Mouse (Mus musculus) neural tube, embryonic 14.5 days (tissue): ENCODE measurements around the gene Arpc1b. TPM values are rescaled to one million over a fixed set of nuclear protein-coding genes. Genes with fewer than 3 reads are reported as not detected.

ENCODE experiments used
- ATAC-seq: fragments of 200-750 bp; cut with Nextera tagmentation; 2 replicates; pipeline ENCODE4 v1.8.0; 2017; ENCODE audit warnings: low read depth, mild to moderate bottlenecking, moderate TSS enrichment, moderate library complexity
- H3K27ac ChIP-seq: fragments of 300-500 bp; sonication (generic); 2 replicates; pipeline ENCODE4 v1.5.1; 2014; ENCODE audit warnings: low read depth, mild to moderate bottlenecking, control low read depth, low read length, moderate library complexity, mixed read lengths
- H3K27me3 ChIP-seq: fragments of 300-500 bp; sonication (generic); 2 replicates; pipeline ENCODE4 v1.6.1; 2014; ENCODE audit warnings: low read length; ENCODE audit not compliant: control insufficient read depth, insufficient read depth
- H3K36me3 ChIP-seq: fragments of 300-500 bp; sonication (generic); 2 replicates; pipeline ENCODE4 v1.6.1; 2014; ENCODE audit warnings: low read length, mixed read lengths; ENCODE audit not compliant: control insufficient read depth, insufficient read depth
- H3K4me1 ChIP-seq: fragments of 300-500 bp; sonication (generic); 2 replicates; pipeline ENCODE4 v1.6.1; 2014; ENCODE audit warnings: low read length; ENCODE audit not compliant: control insufficient read depth, insufficient read depth
- H3K4me2 ChIP-seq: fragments of 300-500 bp; sonication (generic); 2 replicates; pipeline ENCODE4 v1.6.1; 2014; ENCODE audit warnings: mild to moderate bottlenecking, low read depth, low read length, control low read depth
- H3K4me3 ChIP-seq: fragments of 300-500 bp; sonication (generic); 2 replicates; pipeline ENCODE4 v1.5.1; 2014; ENCODE audit warnings: low read depth, low read length, control low read depth, mixed read lengths
- H3K9ac ChIP-seq: fragments of 300-500 bp; sonication (generic); replicated peaks from 2 replicates; pipeline ENCODE4 v1.6.1; 2014; ENCODE audit warnings: low read depth, mild to moderate bottlenecking, control low read depth, low read length, mixed read lengths
- H3K9me3 ChIP-seq: fragments of 300-500 bp; sonication (generic); 2 replicates; pipeline ENCODE4 v1.6.1; 2016; ENCODE audit warnings: low read length; ENCODE audit not compliant: control insufficient read depth
- WGBS: fragments of 180-500 bp; shearing (Covaris S2); extraction: QIAGEN DNeasy Blood & Tissue Kit; methylation state at CpG from one replicate; pipeline ENCODE4 v1.1.7; 2014; 5-methylcytosine and 5-hydroxymethylcytosine counted together
- polyA plus RNA-seq: library from polyadenylated mRNA; unstranded; fragments of >200 nt; fragmentation: Nextera tagmentation; extraction: Ambion mirVana; gene quantifications from 2 replicates; pipeline ENCODE4 v1.2.1, GENCODE M21; 2014

Arpc1b gene
- polyA plus RNA-seq, 1 experiment from 2014 or later = 14.1 TPM

GRCm38 (mm10) chr5:145165184-145165583 is 51.2 kb downstream of the Arpc1b start:
- H3K36me3 ChIP-seq = peaks cover 38% of the 10 kb centered on the region; the same call in 1 of the 2 replicates
- H3K9me3 ChIP-seq = no peaks in the 10 kb centered on the region
- no peak overlapping the region for H3K9ac ChIP-seq
- WGBS = 92% methylated on average over 15 of the region's 15 CpGs
- peaks cover 22% of the 10 kb centered on the region for H3K4me1 ChIP-seq
- no peak for ATAC-seq
- H3K4me3 ChIP-seq = no peak overlapping the region
- no peaks in the 10 kb centered on the region; the same call in 1 of the 2 replicates for H3K27me3 ChIP-seq
- H3K4me2 ChIP-seq = no peak overlapping the region
- H3K27ac ChIP-seq = no peak overlapping the region

GRCm38 (mm10) chr5:145166536-145167305 is 52.7 kb downstream of the Arpc1b start, which contains the start of the genes Ptcd1 and Cpsf4:
Ptcd1 (minus strand) TSS chr5:145167108.
Cpsf4 (plus strand) TSS chr5:145167213.
- peak within 1 kb of the TSS; percentile 90 for H3K9ac ChIP-seq
- H3K4me3 ChIP-seq = peak within 1 kb of the TSS; percentile 87
- H3K27me3 ChIP-seq = no peaks in the 10 kb centered on the region; the same call in 1 of the 2 replicates
- H3K4me2 ChIP-seq = peak within 1 kb of the TSS; percentile 94
- H3K4me1 ChIP-seq = peaks cover 22% of the 10 kb centered on the region
- peak; percentile 94 for ATAC-seq
- no peaks in the 10 kb centered on the region for H3K9me3 ChIP-seq
- H3K27ac ChIP-seq = peak within 1 kb of the TSS; percentile 35
- under 1% methylated on average over 50 of the region's 51 CpGs for WGBS
- H3K36me3 ChIP-seq = peaks cover 30% of the 10 kb centered on the region

GRCm38 (mm10) chr5:145167306-145167661 is 53.3 kb downstream of the Arpc1b start:
- Histone ChIP-seq H3K9ac (peak overlapping the region; percentile 90), H3K27ac (0 out of 2 replicates have a peak overlapping the region, but pooled peaks have one; percentile 28), H3K4me3 (peak overlapping the region; percentile 87), H3K9me3 (no peaks in the 10 kb centered on the region), H3K4me2 (peak overlapping the region; percentile 94), H3K4me1 (peaks cover 22% of the 10 kb centered on the region), H3K36me3 (peaks cover 33% of the 10 kb centered on the region), H3K27me3 (no peaks in the 10 kb centered on the region; the same call in 1 of the 2 replicates)
- 0% methylated on average over 28 of the region's 28 CpGs for whole genome bisulfite sequencing
- ATAC-seq = peak; percentile 61

GRCm38 (mm10) chr5:145178461-145178980 is 64.5 kb downstream of the Arpc1b start:
- H3K27me3 ChIP-seq = no peaks in the 10 kb centered on the region
- no peak overlapping the region for H3K4me3 ChIP-seq
- H3K9ac ChIP-seq = no peak overlapping the region
- H3K4me2 ChIP-seq = no peak overlapping the region
- H3K9me3 ChIP-seq = no peaks in the 10 kb centered on the region
- no peak overlapping the region for H3K27ac ChIP-seq
- H3K4me1 ChIP-seq = no peaks in the 10 kb centered on the region
- H3K36me3 ChIP-seq = peaks cover 73% of the 10 kb centered on the region
- ATAC-seq = no peak
- 89% methylated on average over 18 of the region's 18 CpGs for WGBS

Other genes with a start within 250 kb of the Arpc1b start
- gene Smurf1, start 148.4 kb upstream of the Arpc1b start, polyA plus RNA-seq = 30.3 and 32.9 TPM in 2 replicates
- gene Gm4871, start 81.5 kb upstream of the Arpc1b start, polyA plus RNA-seq = not detected in 2 replicates
- not detected in 2 replicates for gene 1700018F24Rik, start 71.2 kb upstream of the Arpc1b start, polyA plus RNA-seq
- gene Arpc1a, start 30.4 kb upstream of the Arpc1b start, polyA plus RNA-seq = 243 and 254 TPM in 2 replicates
- not detected in 2 replicates for gene Kpna7, start 30.2 kb upstream of the Arpc1b start, polyA plus RNA-seq
- 98.1 and 109 TPM in 2 replicates for gene Pdap1, start 26.0 kb downstream of the Arpc1b start, polyA plus RNA-seq
- 182 and 198 TPM in 2 replicates for gene Bud31, start 26.1 kb downstream of the Arpc1b start, polyA plus RNA-seq
- 15.9 and 17.8 TPM in 2 replicates for gene Ptcd1, start 52.9 kb downstream of the Arpc1b start, polyA plus RNA-seq
- gene Cpsf4, start 53.0 kb downstream of the Arpc1b start, polyA plus RNA-seq = 30.1 and 31.3 TPM in 2 replicates
- 539 and 628 TPM in 2 replicates for gene Atp5j2, start 77.8 kb downstream of the Arpc1b start, polyA plus RNA-seq
- gene Zkscan14, start 87.7 kb downstream of the Arpc1b start, polyA plus RNA-seq = 15.2 and 17.0 TPM in 2 replicates
- 13.5 and 15.4 TPM in 2 replicates for gene Zkscan5, start 90.3 kb downstream of the Arpc1b start, polyA plus RNA-seq
- gene Zfp655, start 117.5 kb downstream of the Arpc1b start, polyA plus RNA-seq = 43.7 and 44.3 TPM in 2 replicates
- 0.40 and 0.57 TPM in 2 replicates for gene Zscan25, start 166.3 kb downstream of the Arpc1b start, polyA plus RNA-seq
- gene Cyp3a57, start 231.1 kb downstream of the Arpc1b start, polyA plus RNA-seq = not detected in 2 replicates